Mouse (Mus musculus) ES-E14 (cell line): ENCODE results near the gene Gtf3c5. TPM values are rescaled to one million over a fixed set of nuclear protein-coding genes. Genes with fewer than 3 reads are reported as not detected.

Source experiments
- DNase-seq: peaks from one replicate; pipeline ENCODE4 v3.0.0-alpha.2; 2013; ENCODE audit warnings: low read depth, low spot score
- H3K27ac ChIP-seq: 2 replicates; pipeline ENCODE4 v1.5.1; 2012; ENCODE audit warnings: low read depth, mild to moderate bottlenecking, low read length, moderate library complexity, mixed read lengths; ENCODE audit not compliant: poor library complexity, insufficient read depth, severe bottlenecking
- H3K36me3 ChIP-seq: 2 replicates; pipeline ENCODE4 v1.6.1; 2012; ENCODE audit warnings: mild to moderate bottlenecking, low read length, moderate library complexity, mixed read lengths; ENCODE audit not compliant: control insufficient read depth, poor library complexity, insufficient read depth, severe bottlenecking
- H3K4me1 ChIP-seq, 2 experiments: fragments of 150-350 bp in 1 of 2; sonication (generic) in 1 of 2; 2 replicates each; pipeline ENCODE4 v1.6.1; 2012; ENCODE audit warnings: low read length in 2 of 2, mild to moderate bottlenecking in 1 of 2, mixed read lengths in 1 of 2; ENCODE audit not compliant: control insufficient read depth in 2 of 2, insufficient read depth in 2 of 2, poor library complexity in 1 of 2
- H3K4me3 ChIP-seq, 2 experiments: fragments of 150-350 bp in 1 of 2; sonication (generic) in 1 of 2; 2 replicates each; pipeline ENCODE4 v1.5.1; 2012; ENCODE audit warnings: low read length in 2 of 2, low read depth in 1 of 2, mild to moderate bottlenecking in 1 of 2, mixed read lengths in 1 of 2; ENCODE audit not compliant: insufficient read depth in 1 of 2, poor library complexity in 1 of 2, severe bottlenecking in 1 of 2
- H3K9ac ChIP-seq: 2 replicates; pipeline ENCODE4 v1.6.1; 2012; ENCODE audit warnings: low read depth, mild to moderate bottlenecking, low read length, mixed read lengths; ENCODE audit not compliant: poor library complexity, insufficient read depth, severe bottlenecking
- H3K9me3 ChIP-seq: fragments of 150-350 bp; sonication (generic); 2 replicates; pipeline ENCODE4 v1.6.1; 2012; ENCODE audit warnings: low read depth, mild to moderate bottlenecking, low read length; ENCODE audit not compliant: control insufficient read depth, insufficient read depth
- CHD2 ChIP-seq: IDR thresholded peaks from 2 replicates; pipeline ENCODE4 v1.6.1; 2014; ENCODE audit warnings: mild to moderate bottlenecking, low read depth, low read length, inconsistent platforms
- HCFC1 ChIP-seq: IDR thresholded peaks from 2 replicates; pipeline ENCODE4 v1.6.1; 2012; ENCODE audit warnings: low read length, inconsistent platforms, borderline replicate concordance; ENCODE audit not compliant: insufficient read depth
- MAFK ChIP-seq: IDR thresholded peaks from 2 replicates; pipeline ENCODE4 v1.6.1; 2014; ENCODE audit warnings: mild to moderate bottlenecking, low read depth, low read length, inconsistent platforms; ENCODE audit not compliant: insufficient read depth
- ZC3H11A ChIP-seq: IDR thresholded peaks from 2 replicates; pipeline ENCODE4 v1.6.1; 2012; ENCODE audit warnings: low read depth, mild to moderate bottlenecking, inconsistent platforms, low read length, borderline replicate concordance
- ZNF384 ChIP-seq: IDR thresholded peaks from 2 replicates; pipeline ENCODE4 v1.6.1; 2012; ENCODE audit warnings: low read depth, low read length, inconsistent platforms
- in situ Hi-C, 2 experiments: fragments of 600-800 bp; cut with MboI; formaldehyde crosslinking; loops; one replicate each; pipeline ENCODE4 v1.15.1; 2025; ENCODE audit warnings: low sequenced_read_pairs in 2 of 2, inconsistent platforms in 1 of 2; ENCODE audit not compliant: unreplicated experiment in 2 of 2
- total RNA-seq: library from RNA; depleted of rRNA; stranded (reverse); fragments of 300-350 nt; gene quantifications from 2 replicates; pipeline ENCODE4 v1.2.3, GENCODE M21; 2012

Gtf3c5 gene
- total RNA-seq, 1 experiment, result 20.0 TPM

GRCm38 (mm10) chr2:28592809-28593208 lies 9.3 kb upstream of the Gtf3c5 start:
- no peak overlapping the region for H3K9ac ChIP-seq
- in situ Hi-C loops, result no loop called here
- H3K27ac ChIP-seq, result no peak overlapping the region
- H3K9me3 ChIP-seq, result no peaks in the 10 kb centered on the region
- TF ChIP-seq ZNF384 (no peak), CHD2 (no peak), ZC3H11A (no peak), HCFC1 (no peak), MAFK (no peak)
- peak overlapping the region in 1 of 2 experiments; percentile 53; a peak in 1 of 4 replicates for H3K4me3 ChIP-seq
- peaks cover 0 to 4% of the 10 kb centered on the region in 2 experiments; a peak in 1 of 4 replicates for H3K4me1 ChIP-seq
- DNase-seq, result peak; percentile 59
- no peaks in the 10 kb centered on the region for H3K36me3 ChIP-seq

- Histone ChIP-seq H3K9me3 (no peaks in the 10 kb centered on the region), H3K4me1 (no peaks in the 10 kb centered on the region), H3K36me3 (no peaks in the 10 kb centered on the region), H3K27ac (no peak overlapping the region), H3K4me3 (no peak overlapping the region), H3K9ac (no peak overlapping the region)
- DNase-seq, result no peak
- in situ Hi-C loops, result no loop called here
- TF ChIP-seq CHD2, result no peak
These were observed 7.9 kb upstream of the Gtf3c5 start for GRCm38 (mm10) chr2:28591479-28591878.

GRCm38 (mm10) chr2:28588574-28588973 lies 5.0 kb upstream of the Gtf3c5 start:
- Histone ChIP-seq H3K4me1 (no peaks in the 10 kb centered on the region), H3K9ac (no peak overlapping the region), H3K4me3 (no peak overlapping the region), H3K9me3 (no peaks in the 10 kb centered on the region), H3K36me3 (no peaks in the 10 kb centered on the region), H3K27ac (no peak overlapping the region)
- in situ Hi-C loops, result no loop called here
- DNase-seq, result no peak
- TF ChIP-seq MAFK, result no peak
- TF ChIP-seq ZC3H11A, result no peak
- no peak for TF ChIP-seq HCFC1
- TF ChIP-seq ZNF384, result no peak
- TF ChIP-seq CHD2, result no peak

- TF ChIP-seq CHD2 (no peak), MAFK (no peak), ZNF384 (no peak), HCFC1 (no peak), ZC3H11A (no peak)
- H3K9ac ChIP-seq, result no peak overlapping the region
- no peaks in the 10 kb centered on the region for H3K36me3 ChIP-seq
- H3K27ac ChIP-seq, result no peak overlapping the region
- no peak for DNase-seq
- in situ Hi-C loops, result no loop called here
- H3K4me3 ChIP-seq, result no peak overlapping the region
- H3K9me3 ChIP-seq, result no peaks in the 10 kb centered on the region
- no peaks in the 10 kb centered on the region for H3K4me1 ChIP-seq
These were observed 2.2 kb upstream of the Gtf3c5 start for GRCm38 (mm10) chr2:28585730-28586129.

- Histone ChIP-seq H3K4me1 (no peaks in the 10 kb centered on the region), H3K9ac (no peak overlapping the region), H3K4me3 (no peak overlapping the region), H3K9me3 (no peaks in the 10 kb centered on the region), H3K36me3 (no peaks in the 10 kb centered on the region), H3K27ac (no peak overlapping the region)
- peak; percentile 79 for TF ChIP-seq ZC3H11A
- no peak for TF ChIP-seq CHD2
- TF ChIP-seq ZNF384, result peak; percentile 84
- TF ChIP-seq MAFK, result no peak
- in situ Hi-C loops, result no loop called here
- peak; percentile 78 for DNase-seq
These were observed 1.6 kb upstream of the Gtf3c5 start for GRCm38 (mm10) chr2:28585043-28585571.
